26 mouse cellular contexts compared by ENCODE assay signal in genomic region chr15:79873995-79874394, GRCm38 (mm10). TPM values are rescaled to one million over a fixed set of nuclear protein-coding genes. Genes with fewer than 3 reads are reported as not detected.
DNase-seq lines count a peak whose midpoint lies in the region; ATAC-seq and TF ChIP-seq lines count a peak whose summit lies in the region.
"Had no signal": no experiment of that assay in that cellular context is flagged by ENCODE, and none has a peak within 500 bp of the region (broad histone marks: within the 10 kb centered on the region; RNA-seq: fewer than 3 reads in every experiment).

No protein-coding gene starts in this region.

- H3K27me3 ChIP-seq in stomach, postnatal 0 days (ENCODE audit: control insufficient read depth, insufficient read depth, low read length) = no peaks in the 10 kb centered on the region
- H3K27me3 ChIP-seq in forebrain, embryonic 12.5 days = 0 out of 2 replicates have a peak, but pooled peaks cover 4% of the 10 kb centered on the region
- H3K27me3 ChIP-seq: hindbrain, embryonic 12.5 days had no signal

- DNase-seq in 416B (ENCODE audit: low read depth) = peak; percentile 40
- DNase-seq in ES-E14 (ENCODE audit: low read depth, low spot score) = no peak
- DNase-seq in ZHBTc4 (ENCODE audit: low read depth, low spot score) = peak; percentile 51
- no peak for DNase-seq in stomach, postnatal 0 days (ENCODE audit: low spot score)
- no peak for DNase-seq in lung, adult 2 months
- DNase-seq: adrenal gland, postnatal 14 days; cerebellum, adult 18-20 months; cerebellum, adult 9-11 months; cerebellum, postnatal 36 days; gastrocnemius, postnatal 25 days; heart, postnatal 10 days; heart, postnatal 4 days; kidney, adult 11 months; kidney, adult 9 months had no signal

- H3K9me3 ChIP-seq in ES-E14 (ENCODE audit: control insufficient read depth, insufficient read depth, low read depth, low read length) = no peaks in the 10 kb centered on the region
- no peaks in the 10 kb centered on the region for H3K9me3 ChIP-seq in stomach, postnatal 0 days (ENCODE audit: control insufficient read depth, low read length)
- H3K9me3 ChIP-seq in forebrain, embryonic 12.5 days = peaks cover 3% of the 10 kb centered on the region; the same call in 1 of the 2 replicates
- H3K9me3 ChIP-seq: hindbrain, embryonic 12.5 days had no signal

- H3K36me3 ChIP-seq in ES-E14 (ENCODE audit: control insufficient read depth, insufficient read depth, low read length, poor library complexity, severe bottlenecking) = no peaks in the 10 kb centered on the region
- no peaks in the 10 kb centered on the region for H3K36me3 ChIP-seq in stomach, postnatal 0 days (ENCODE audit: control insufficient read depth, insufficient read depth, low read length)
- no peaks in the 10 kb centered on the region for H3K36me3 ChIP-seq in forebrain, embryonic 12.5 days (replicated peaks)
- H3K36me3 ChIP-seq: embryonic facial prominence, embryonic 10.5 days; hindbrain, embryonic 12.5 days had no signal

- in situ Hi-C loops in ES-E14 (cut with MboI; ENCODE audit: low sequenced_read_pairs in 2 of 2, unreplicated experiment in 2 of 2) = no loop called here

- 37% methylated on average over 2 of the region's 2 CpGs for WGBS in stomach, postnatal 0 days
- WGBS in lung, adult 2 months = 26% methylated on average over 2 of the region's 2 CpGs
- WGBS in forebrain, embryonic 12.5 days = 70% methylated on average over 2 of the region's 2 CpGs

- no peak for TF ChIP-seq POLR2A in lung, adult 2 months (IDR thresholded peaks at IDR 0.05; ENCODE audit: borderline replicate concordance, extremely low read depth, low read depth, low read length)

- H3K4me2 ChIP-seq in stomach, postnatal 0 days (replicated peaks; ENCODE audit: low read depth) = no peak overlapping the region
- no peak overlapping the region for H3K4me2 ChIP-seq in forebrain, embryonic 12.5 days
- H3K4me2 ChIP-seq: hindbrain, embryonic 12.5 days had no signal

- H3K27ac ChIP-seq in ES-E14 (ENCODE audit: insufficient read depth, low read depth, low read length, poor library complexity, severe bottlenecking) = peak overlapping the region; percentile 70; the same call in 1 of the 2 replicates
- no peak overlapping the region for H3K27ac ChIP-seq in stomach, postnatal 0 days (replicated peaks)
- H3K27ac ChIP-seq in forebrain, embryonic 12.5 days = no peak overlapping the region
- H3K27ac ChIP-seq: embryonic facial prominence, embryonic 10.5 days; hindbrain, embryonic 12.5 days had no signal

- H3K9ac ChIP-seq in ES-E14 (ENCODE audit: insufficient read depth, low read depth, low read length, poor library complexity, severe bottlenecking) = peak overlapping the region; percentile 36; the same call in 1 of the 2 replicates
- no peak overlapping the region for H3K9ac ChIP-seq in stomach, postnatal 0 days (ENCODE audit: low read length)
- H3K9ac ChIP-seq in forebrain, embryonic 12.5 days = no peak overlapping the region
- H3K9ac ChIP-seq: hindbrain, embryonic 12.5 days had no signal

- TF ChIP-seq EP300 in stomach, postnatal 0 days (optimal IDR thresholded peaks at IDR 0.05) = no peak

- peaks cover 10 to 14% of the 10 kb centered on the region in 2 experiments for H3K4me1 ChIP-seq in ES-E14 (ENCODE audit: control insufficient read depth in 2 of 2, insufficient read depth in 2 of 2, low read length in 2 of 2, poor library complexity in 1 of 2)
- H3K4me1 ChIP-seq in stomach, postnatal 0 days (replicated peaks; ENCODE audit: control insufficient read depth, insufficient read depth) = no peaks in the 10 kb centered on the region; the same call in 1 of the 2 replicates
- no peaks in the 10 kb centered on the region for H3K4me1 ChIP-seq in lung, adult 2 months (ENCODE audit: control insufficient read depth, insufficient read depth, low read length)
- H3K4me1 ChIP-seq in forebrain, embryonic 12.5 days = 0 out of 2 replicates have a peak, but pooled peaks cover 4% of the 10 kb centered on the region
- H3K4me1 ChIP-seq: embryonic facial prominence, embryonic 10.5 days; hindbrain, embryonic 12.5 days had no signal

- TF ChIP-seq CTCF in stomach, postnatal 0 days (IDR thresholded peaks at IDR 0.05; ENCODE audit: low read depth) = no peak
- no peak for TF ChIP-seq CTCF in lung, adult 2 months (IDR thresholded peaks at IDR 0.05; ENCODE audit: insufficient read depth, low read length)

- peak; percentile 48 for ATAC-seq in stomach, postnatal 0 days (ENCODE audit: low FRiP score, low TSS enrichment)
- ATAC-seq in inflammation-experienced regulatory T-cells, adult 6 months = no peak
- ATAC-seq in forebrain, embryonic 12.5 days (ENCODE audit: low FRiP score) = no peak
- ATAC-seq: forebrain, embryonic 16.5 days; hindbrain, embryonic 16.5 days had no signal

- no peak overlapping the region for H3K4me3 ChIP-seq in ES-E14 (ENCODE audit: insufficient read depth in 1 of 2, low read depth in 1 of 2, low read length in 2 of 2, poor library complexity in 1 of 2, severe bottlenecking in 1 of 2)
- no peak overlapping the region for H3K4me3 ChIP-seq in stomach, postnatal 0 days (ENCODE audit: low read depth, low read length)
- H3K4me3 ChIP-seq in lung, adult 2 months (replicated peaks; ENCODE audit: extremely low read depth, low read depth, low read length) = no peak overlapping the region
- no peak overlapping the region for H3K4me3 ChIP-seq in forebrain, embryonic 12.5 days (replicated peaks)
- H3K4me3 ChIP-seq: embryonic facial prominence, embryonic 10.5 days; hindbrain, embryonic 12.5 days had no signal

TF ChIP-seq in ES-E14, 5 proteins besides CTCF, POLR2A, EP300 and RAD21:
- TF ChIP-seq HCFC1 (IDR thresholded peaks at IDR 0.05; ENCODE audit: borderline replicate concordance, insufficient read depth, low read length) (no peak), ZC3H11A (IDR thresholded peaks at IDR 0.05; ENCODE audit: borderline replicate concordance, low read depth, low read length) (no peak), CHD2 (IDR thresholded peaks at IDR 0.05; ENCODE audit: low read depth, low read length) (no peak), MAFK (IDR thresholded peaks at IDR 0.05; ENCODE audit: insufficient read depth, low read depth, low read length) (no peak), ZNF384 (IDR thresholded peaks at IDR 0.05; ENCODE audit: low read depth, low read length) (no peak)

RNA-seq across cellular contexts. Expression of gene Apobec3, which starts 17.5 kb away (rescaled TPM):
- total RNA-seq in ES-E14 (2012; rRNA removed) = 39.9 and 42.4 TPM in 2 replicates
- polyA plus RNA-seq in stomach, postnatal 0 days (2015; fragmentation: Nextera tagmentation; extraction: Ambion mirVana) = 18.2 and 18.5 TPM in 2 replicates
- 29.7 and 36.7 TPM in 2 replicates for polyA plus RNA-seq in lung, adult 2 months (2012; rRNA removed)
- polyA plus RNA-seq in inflammation-experienced regulatory T-cells, adult 6 months (2017; shearing (Covaris generic)) = 100 to 1,000 TPM; 509 to 683 (median 543) TPM
- polyA plus RNA-seq in forebrain, embryonic 12.5 days (2016; fragmentation: Nextera tagmentation; extraction: Ambion mirVana) = 7.4 and 8.4 TPM in 2 replicates

RNA-seq across cellular contexts. Expression of gene Cbx6, which starts 39.5 kb away (rescaled TPM):
- 28.2 and 30.1 TPM in 2 replicates for total RNA-seq in ES-E14 (2012; rRNA removed)
- polyA plus RNA-seq in stomach, postnatal 0 days (2015; fragmentation: Nextera tagmentation; extraction: Ambion mirVana) = 33.3 and 34.8 TPM in 2 replicates
- 87.3 and 94.1 TPM in 2 replicates for polyA plus RNA-seq in lung, adult 2 months (2012; rRNA removed)
- 10 to 100 TPM; 10.5 to 13.1 (median 10.9) TPM for polyA plus RNA-seq in inflammation-experienced regulatory T-cells, adult 6 months (2017; shearing (Covaris generic))
- polyA plus RNA-seq in forebrain, embryonic 12.5 days (2016; fragmentation: Nextera tagmentation; extraction: Ambion mirVana) = 31.1 and 31.5 TPM in 2 replicates

RNA-seq across cellular contexts. Expression of gene Npcd, which starts 40.0 kb away (rescaled TPM):
- total RNA-seq in ES-E14 (2012; rRNA removed) = 3.4 and 9.3 TPM in 2 replicates
- 0.81 TPM in 1 of 2 replicates, not detected in the other for polyA plus RNA-seq in stomach, postnatal 0 days (2015; fragmentation: Nextera tagmentation; extraction: Ambion mirVana)
- polyA plus RNA-seq in lung, adult 2 months (2012; rRNA removed) = 0.50 and 1.4 TPM in 2 replicates
- not detected for polyA plus RNA-seq in inflammation-experienced regulatory T-cells, adult 6 months (2017; shearing (Covaris generic))
- polyA plus RNA-seq in forebrain, embryonic 12.5 days (2016; fragmentation: Nextera tagmentation; extraction: Ambion mirVana) = 0.87 TPM in 1 of 2 replicates, not detected in the other
- total RNA-seq: granulocyte monocyte progenitor cell, adult 5-6 weeks had no signal
- polyA plus RNA-seq: C2C12; embryonic facial prominence, embryonic 10.5 days; embryonic facial prominence, embryonic 14.5 days; forebrain, embryonic 11.5 days; forebrain, embryonic 16.5 days; heart, embryonic 14.5 days; intestine, embryonic 14.5 days had no signal

Comparison
In these comparisons a context has a peak if more than half of its experiments do, and no peak if none do; other contexts are left out.
1. DNase-seq: peak in 416B (single experiment) and ZHBTc4 (single experiment); none in ES-E14 (single experiment), stomach, postnatal 0 days (single experiment) and lung, adult 2 months (single experiment).
2. RNA of gene Apobec3, which starts 17.5 kb away (polyA plus RNA-seq): 509 to 683 TPM in inflammation-experienced regulatory T-cells, adult 6 months; 29.7 to 36.7 TPM in lung, adult 2 months, 18.2 to 18.5 TPM in stomach, postnatal 0 days and 7.4 to 8.4 TPM in forebrain, embryonic 12.5 days; every median in the first group is over 10 times any median in the second.